In genomic region chr11:75462865-75463336, GRCm38 (mm10) we compare ENCODE assay signal across 8 mouse cellular contexts. TPM values are rescaled to one million over a fixed set of nuclear protein-coding genes. Genes with fewer than 3 reads are reported as not detected.
DNase-seq lines count a peak whose midpoint lies in the region; ATAC-seq lines count a peak whose summit lies in the region.

No protein-coding gene starts in this region.

- peak overlapping the region; percentile 76 for H3K4me2 ChIP-seq in heart, embryonic 16.5 days (ENCODE audit: low read depth, low read length)
- H3K4me2 ChIP-seq in lung, embryonic 15.5 days: peak overlapping the region; percentile 98

- peaks cover 16% of the 10 kb centered on the region for H3K36me3 ChIP-seq in heart, embryonic 16.5 days (ENCODE audit: control insufficient read depth, insufficient read depth)
- H3K36me3 ChIP-seq in lung, embryonic 15.5 days: peaks cover 8% of the 10 kb centered on the region

- 0 out of 2 replicates have a peak, but pooled peaks cover 3% of the 10 kb centered on the region for H3K9me3 ChIP-seq in heart, embryonic 16.5 days (replicated peaks; ENCODE audit: control insufficient read depth, low read length)
- H3K9me3 ChIP-seq in lung, embryonic 15.5 days: no peaks in the 10 kb centered on the region

- WGBS in heart, embryonic 16.5 days: 2% methylated on average over 9 of the region's 9 CpGs
- WGBS in lung, embryonic 15.5 days: under 1% methylated on average over 9 of the region's 9 CpGs

- peak; percentile 21 for ATAC-seq in erythroid progenitor cell, adult 5-6 weeks (replicated peaks; ENCODE audit: low FRiP score, poor library complexity, severe bottlenecking)
- peak; percentile 49 for ATAC-seq in heart, embryonic 16.5 days (replicated peaks; ENCODE audit: extremely low read depth, insufficient read depth, low FRiP score)
- peak; percentile 16; the same call in 1 of the 2 replicates for ATAC-seq in lung, embryonic 15.5 days (ENCODE audit: borderline replicate concordance, extremely low read depth, low FRiP score, low TSS enrichment)

- H3K27ac ChIP-seq in heart, embryonic 16.5 days (ENCODE audit: low read length): peak overlapping the region; percentile 98
- H3K27ac ChIP-seq in lung, embryonic 15.5 days: peak overlapping the region; percentile 65

- peak overlapping the region; percentile 87 for H3K9ac ChIP-seq in heart, embryonic 16.5 days (ENCODE audit: low read length)
- peak overlapping the region; percentile 62; the same call in 1 of the 2 replicates for H3K9ac ChIP-seq in lung, embryonic 15.5 days

- DNase-seq in ES-CJ7 (ENCODE audit: low read depth, low spot score): peak; percentile 91
- DNase-seq in brain, adult 2 months (ENCODE audit: low read depth, low spot score): peak; percentile 59
- peak; percentile 97 for DNase-seq in kidney, postnatal 14 days
- DNase-seq in ovary, postnatal 14 days (ENCODE audit: low spot score): peak; percentile 69
- peak; percentile 77 for DNase-seq in thymus, postnatal 4 days

- peaks cover 33% of the 10 kb centered on the region for H3K4me1 ChIP-seq in heart, embryonic 16.5 days (ENCODE audit: control insufficient read depth, insufficient read depth, low read length)
- H3K4me1 ChIP-seq in lung, embryonic 15.5 days: peaks cover 42% of the 10 kb centered on the region

- no peaks in the 10 kb centered on the region for H3K27me3 ChIP-seq in heart, embryonic 16.5 days (ENCODE audit: control insufficient read depth, insufficient read depth, low read length)
- H3K27me3 ChIP-seq in lung, embryonic 15.5 days: no peaks in the 10 kb centered on the region

- peak overlapping the region; percentile 85 for H3K4me3 ChIP-seq in heart, embryonic 16.5 days (ENCODE audit: low read length)
- H3K4me3 ChIP-seq in lung, embryonic 15.5 days: peak overlapping the region; percentile 89

RNA-seq across cellular contexts. Expression of gene Tlcd2, which starts 1.4 kb away (rescaled TPM):
- total RNA-seq in erythroid progenitor cell, adult 5-6 weeks (2015; ENCODE audit: low replicate concordance): 1.8 and 6.7 TPM in 2 replicates
- 1.0 and 17.8 TPM in 2 replicates for total RNA-seq in erythroid progenitor cell, adult 5-6 weeks (2017; ENCODE audit: low replicate concordance)
- polyA plus RNA-seq in heart, embryonic 16.5 days (2015; fragmentation: Nextera tagmentation; extraction: Ambion mirVana): 11.2 and 12.1 TPM in 2 replicates
- 15.9 and 18.0 TPM in 2 replicates for polyA plus RNA-seq in lung, embryonic 15.5 days (2015; fragmentation: Nextera tagmentation; extraction: Ambion mirVana)

RNA-seq across cellular contexts. Expression of gene Wdr81, which starts 8.4 kb away (rescaled TPM):
- total RNA-seq in erythroid progenitor cell, adult 5-6 weeks (2015; ENCODE audit: low replicate concordance): 39.0 and 53.3 TPM in 2 replicates
- 45.6 and 48.8 TPM in 2 replicates for total RNA-seq in erythroid progenitor cell, adult 5-6 weeks (2017; ENCODE audit: low replicate concordance)
- 3.5 and 4.5 TPM in 2 replicates for polyA plus RNA-seq in heart, embryonic 16.5 days (2015; fragmentation: Nextera tagmentation; extraction: Ambion mirVana)
- 4.5 and 4.8 TPM in 2 replicates for polyA plus RNA-seq in lung, embryonic 15.5 days (2015; fragmentation: Nextera tagmentation; extraction: Ambion mirVana)

RNA-seq across cellular contexts. Expression of gene Serpinf2, which starts 23.5 kb away (rescaled TPM):
- 2.2 TPM in 1 of 2 replicates, not detected in the other for total RNA-seq in erythroid progenitor cell, adult 5-6 weeks (2015; ENCODE audit: low replicate concordance)
- 0.98 and 1.5 TPM in 2 replicates for total RNA-seq in erythroid progenitor cell, adult 5-6 weeks (2017; ENCODE audit: low replicate concordance)
- 0.39 and 0.75 TPM in 2 replicates for polyA plus RNA-seq in heart, embryonic 16.5 days (2015; fragmentation: Nextera tagmentation; extraction: Ambion mirVana)
- 0.89 and 4.3 TPM in 2 replicates for polyA plus RNA-seq in lung, embryonic 15.5 days (2015; fragmentation: Nextera tagmentation; extraction: Ambion mirVana)

RNA-seq across cellular contexts. Expression of gene Prpf8, which starts 23.7 kb away (rescaled TPM):
- 69.6 and 70.0 TPM in 2 replicates for total RNA-seq in erythroid progenitor cell, adult 5-6 weeks (2015; ENCODE audit: low replicate concordance)
- 53.6 and 56.5 TPM in 2 replicates for total RNA-seq in erythroid progenitor cell, adult 5-6 weeks (2017; ENCODE audit: low replicate concordance)
- polyA plus RNA-seq in heart, embryonic 16.5 days (2015; fragmentation: Nextera tagmentation; extraction: Ambion mirVana): 31.4 and 34.1 TPM in 2 replicates
- 56.9 and 57.3 TPM in 2 replicates for polyA plus RNA-seq in lung, embryonic 15.5 days (2015; fragmentation: Nextera tagmentation; extraction: Ambion mirVana)

RNA-seq across cellular contexts. Expression of gene Serpinf1, which starts 40.4 kb away (rescaled TPM):
- 2.9 and 26.0 TPM in 2 replicates for total RNA-seq in erythroid progenitor cell, adult 5-6 weeks (2015; ENCODE audit: low replicate concordance)
- 2.2 TPM in 1 of 2 replicates, not detected in the other for total RNA-seq in erythroid progenitor cell, adult 5-6 weeks (2017; ENCODE audit: low replicate concordance)
- 37.4 and 40.1 TPM in 2 replicates for polyA plus RNA-seq in heart, embryonic 16.5 days (2015; fragmentation: Nextera tagmentation; extraction: Ambion mirVana)
- 46.1 and 57.0 TPM in 2 replicates for polyA plus RNA-seq in lung, embryonic 15.5 days (2015; fragmentation: Nextera tagmentation; extraction: Ambion mirVana)

Comparison
In these comparisons a context has a peak if more than half of its experiments do, and no peak if none do; other contexts are left out.
1. Peak in every context shown above with its lines: DNase-seq, ATAC-seq, H3K4me3 ChIP-seq and H3K27ac ChIP-seq.